Mouse (Mus musculus) neural tube, embryonic 13.5 days (tissue): ENCODE measurements at regions not wholly inside any gene's neighbourhood (a gene's known extent, or its start where the extent isn't known, plus 50 kb on each side); places are given as distances from the start of the nearest gene placed in this dataset.

Experiments used
- ATAC-seq: fragments of 200-750 bp; cut with Nextera tagmentation; 2 replicates; pipeline ENCODE4 v1.8.0; 2017; ENCODE audit warnings: low read depth, mild to moderate bottlenecking, moderate TSS enrichment, moderate library complexity
- H3K27ac ChIP-seq: fragments of 300-500 bp; sonication (generic); replicated peaks from 2 replicates; pipeline ENCODE4 v1.5.1; 2015; ENCODE audit warnings: moderate library complexity, mild to moderate bottlenecking, inconsistent platforms
- H3K27me3 ChIP-seq: fragments of 300-500 bp; sonication (generic); 2 replicates; pipeline ENCODE4 v1.6.1; 2015; ENCODE audit warnings: mild to moderate bottlenecking, inconsistent platforms
- H3K36me3 ChIP-seq: fragments of 300-500 bp; sonication (generic); 2 replicates; pipeline ENCODE4 v1.6.1; 2015; ENCODE audit warnings: mild to moderate bottlenecking, inconsistent platforms
- H3K4me1 ChIP-seq: fragments of 300-500 bp; sonication (generic); replicated peaks from 2 replicates; pipeline ENCODE4 v1.6.1; 2015; ENCODE audit warnings: inconsistent platforms
- H3K4me2 ChIP-seq: fragments of 300-500 bp; sonication (generic); 2 replicates; pipeline ENCODE4 v1.6.1; 2015; ENCODE audit warnings: inconsistent platforms, mild to moderate bottlenecking, moderate library complexity
- H3K4me3 ChIP-seq: fragments of 300-500 bp; sonication (generic); 2 replicates; pipeline ENCODE4 v1.5.1; 2015; ENCODE audit warnings: mild to moderate bottlenecking, inconsistent platforms
- H3K9ac ChIP-seq: fragments of 300-500 bp; sonication (generic); 2 replicates; pipeline ENCODE4 v1.6.1; 2015; ENCODE audit warnings: moderate library complexity, mild to moderate bottlenecking, inconsistent platforms
- H3K9me3 ChIP-seq: fragments of 300-500 bp; sonication (generic); 2 replicates; pipeline ENCODE4 v1.6.1; 2016; ENCODE audit warnings: inconsistent platforms
- WGBS: fragments of 180-500 bp; shearing (Covaris S2); methylation state at CpG from one replicate; pipeline ENCODE4 v1.1.7; 2015; 5-methylcytosine and 5-hydroxymethylcytosine counted together

GRCm38 (mm10) chr6:140342881-140343280 lies 81.0 kb upstream of the Plekha5 start:
- no peak overlapping the region for H3K4me3 ChIP-seq
- no peak overlapping the region for H3K9ac ChIP-seq
- no peak overlapping the region for H3K4me2 ChIP-seq
- no peaks in the 10 kb centered on the region for H3K36me3 ChIP-seq
- WGBS, result 14% methylated on average over 1 of the region's 1 CpGs
- H3K27ac ChIP-seq, result no peak overlapping the region
- no peaks in the 10 kb centered on the region for H3K9me3 ChIP-seq
- peak; percentile 75 for ATAC-seq
- H3K4me1 ChIP-seq, result peaks cover 26% of the 10 kb centered on the region
- H3K27me3 ChIP-seq, result no peaks in the 10 kb centered on the region

- peaks cover 47% of the 10 kb centered on the region for H3K4me1 ChIP-seq
- H3K36me3 ChIP-seq, result no peaks in the 10 kb centered on the region
- WGBS, result 83% methylated on average over 13 of the region's 13 CpGs
- no peak overlapping the region for H3K4me2 ChIP-seq
- no peak overlapping the region for H3K9ac ChIP-seq
- no peaks in the 10 kb centered on the region for H3K9me3 ChIP-seq
- no peaks in the 10 kb centered on the region for H3K27me3 ChIP-seq
- H3K4me3 ChIP-seq, result no peak overlapping the region
- no peak for ATAC-seq
- H3K27ac ChIP-seq, result no peak overlapping the region
Measured at GRCm38 (mm10) chr6:140339731-140340130, 84.1 kb upstream of the Plekha5 start.

GRCm38 (mm10) chr6:140337897-140338749 lies 85.7 kb upstream of the Plekha5 start:
- 30% methylated on average over 19 of the region's 19 CpGs for WGBS
- H3K36me3 ChIP-seq, result no peaks in the 10 kb centered on the region
- no peaks in the 10 kb centered on the region for H3K9me3 ChIP-seq
- peak overlapping the region; percentile 68 for H3K27ac ChIP-seq
- peaks cover 43% of the 10 kb centered on the region for H3K4me1 ChIP-seq
- peak; percentile 65 for ATAC-seq
- peak overlapping the region; percentile 56 for H3K9ac ChIP-seq
- H3K27me3 ChIP-seq, result no peaks in the 10 kb centered on the region
- peak overlapping the region; percentile 21 for H3K4me3 ChIP-seq
- H3K4me2 ChIP-seq, result peak overlapping the region; percentile 48

GRCm38 (mm10) chr6:140337083-140337491 lies 86.8 kb upstream of the Plekha5 start:
- Histone ChIP-seq H3K9ac (no peak overlapping the region), H3K4me2 (peak overlapping the region; percentile 48), H3K4me1 (peaks cover 39% of the 10 kb centered on the region), H3K9me3 (no peaks in the 10 kb centered on the region), H3K36me3 (no peaks in the 10 kb centered on the region), H3K27me3 (no peaks in the 10 kb centered on the region), H3K27ac (0 out of 2 replicates have a peak overlapping the region, but pooled peaks have one; percentile 61), H3K4me3 (no peak overlapping the region)
- no peak for ATAC-seq
- WGBS, result 0% methylated on average over 2 of the region's 3 CpGs

- no peak overlapping the region for H3K4me3 ChIP-seq
- no peaks in the 10 kb centered on the region for H3K27me3 ChIP-seq
- H3K9me3 ChIP-seq, result no peaks in the 10 kb centered on the region
- peak overlapping the region; percentile 61; the same call in 1 of the 2 replicates for H3K27ac ChIP-seq
- peaks cover 35% of the 10 kb centered on the region for H3K4me1 ChIP-seq
- H3K4me2 ChIP-seq, result peak overlapping the region; percentile 39
- peak; percentile 49; the same call in 1 of the 2 replicates for ATAC-seq
- H3K36me3 ChIP-seq, result no peaks in the 10 kb centered on the region
- 2% methylated on average over 13 of the region's 13 CpGs for WGBS
- no peak overlapping the region for H3K9ac ChIP-seq
Measured at GRCm38 (mm10) chr6:140336414-140336941, 87.4 kb upstream of the Plekha5 start.

GRCm38 (mm10) chr6:140333397-140333796 lies 90.5 kb upstream of the Plekha5 start:
- Histone ChIP-seq H3K4me3 (no peak overlapping the region), H3K4me2 (no peak overlapping the region), H3K27ac (no peak overlapping the region), H3K9me3 (no peaks in the 10 kb centered on the region), H3K36me3 (no peaks in the 10 kb centered on the region), H3K9ac (no peak overlapping the region), H3K27me3 (no peaks in the 10 kb centered on the region), H3K4me1 (peaks cover 29% of the 10 kb centered on the region)
- no peak for ATAC-seq
- WGBS, result 40% methylated on average over 3 of the region's 3 CpGs

GRCm38 (mm10) chr6:140308641-140309040 lies 115.2 kb upstream of the Plekha5 start:
- Histone ChIP-seq H3K36me3 (no peaks in the 10 kb centered on the region), H3K27ac (no peak overlapping the region), H3K27me3 (no peaks in the 10 kb centered on the region), H3K4me3 (no peak overlapping the region), H3K9me3 (no peaks in the 10 kb centered on the region), H3K4me2 (no peak overlapping the region), H3K4me1 (peaks cover 4% of the 10 kb centered on the region), H3K9ac (no peak overlapping the region)
- ATAC-seq, result no peak
- WGBS, result 95% methylated on average over 11 of the region's 11 CpGs

- Histone ChIP-seq H3K4me3 (no peak overlapping the region), H3K9me3 (no peaks in the 10 kb centered on the region), H3K27me3 (no peaks in the 10 kb centered on the region), H3K27ac (peak overlapping the region; percentile 74), H3K36me3 (no peaks in the 10 kb centered on the region), H3K4me1 (peaks cover 4% of the 10 kb centered on the region), H3K9ac (no peak overlapping the region), H3K4me2 (no peak overlapping the region)
- WGBS, result 25% methylated on average over 6 of the region's 6 CpGs
- peak; percentile 79 for ATAC-seq
Measured at GRCm38 (mm10) chr6:140306811-140307558, 116.9 kb upstream of the Plekha5 start.

GRCm38 (mm10) chr6:140304105-140304504 lies 119.7 kb upstream of the Plekha5 start:
- no peaks in the 10 kb centered on the region for H3K36me3 ChIP-seq
- H3K27me3 ChIP-seq, result no peaks in the 10 kb centered on the region
- peaks cover 16% of the 10 kb centered on the region for H3K4me1 ChIP-seq
- 84% methylated on average over 5 of the region's 5 CpGs for WGBS
- H3K4me2 ChIP-seq, result no peak overlapping the region
- no peaks in the 10 kb centered on the region for H3K9me3 ChIP-seq
- no peak overlapping the region for H3K4me3 ChIP-seq
- H3K27ac ChIP-seq, result no peak overlapping the region
- H3K9ac ChIP-seq, result no peak overlapping the region
- no peak for ATAC-seq

GRCm38 (mm10) chr6:140300470-140301145 lies 123.2 kb upstream of the Plekha5 start:
- Histone ChIP-seq H3K4me1 (peaks cover 28% of the 10 kb centered on the region), H3K27me3 (no peaks in the 10 kb centered on the region), H3K9me3 (no peaks in the 10 kb centered on the region), H3K4me3 (no peak overlapping the region), H3K4me2 (no peak overlapping the region), H3K27ac (peak overlapping the region; percentile 59; the same call in 1 of the 2 replicates), H3K9ac (no peak overlapping the region), H3K36me3 (no peaks in the 10 kb centered on the region)
- ATAC-seq, result peak; percentile 65
- 30% methylated on average over 7 of the region's 7 CpGs for WGBS

GRCm38 (mm10) chr6:140299653-140300052 lies 124.2 kb upstream of the Plekha5 start:
- H3K27me3 ChIP-seq, result no peaks in the 10 kb centered on the region
- no peak for ATAC-seq
- WGBS, result 34% methylated on average over 7 of the region's 7 CpGs
- H3K4me3 ChIP-seq, result no peak overlapping the region
- peak overlapping the region; percentile 59 for H3K27ac ChIP-seq
- H3K36me3 ChIP-seq, result no peaks in the 10 kb centered on the region
- peaks cover 28% of the 10 kb centered on the region for H3K4me1 ChIP-seq
- no peak overlapping the region for H3K9ac ChIP-seq
- H3K4me2 ChIP-seq, result no peak overlapping the region
- no peaks in the 10 kb centered on the region for H3K9me3 ChIP-seq
